Mouse (Mus musculus) midbrain, embryonic 12.5 days (tissue): ENCODE results near the gene Slc25a40. TPM values are rescaled to one million over a fixed set of nuclear protein-coding genes. Genes with fewer than 3 reads are reported as not detected.

Experiments used
- polyA plus RNA-seq: library from polyadenylated mRNA; unstranded; fragments of >200 nt; fragmentation: Nextera tagmentation; extraction: Ambion mirVana; gene quantifications from 2 replicates; pipeline ENCODE4 v1.2.1, GENCODE M21; 2016

Gene Slc25a40
- polyA plus RNA-seq, 1 experiment from 2014 or later, result 10.3 TPM

Other genes with a start within 250 kb of the Slc25a40 start
- 20.5 and 21.8 TPM in 2 replicates for gene Adam22, start 54.7 kb upstream of the Slc25a40 start, polyA plus RNA-seq
- gene Dbf4, start 134 bp upstream of the Slc25a40 start, polyA plus RNA-seq, result 52.3 and 60.0 TPM in 2 replicates
- gene Rundc3b, start 200.1 kb downstream of the Slc25a40 start, polyA plus RNA-seq, result 21.7 and 24.3 TPM in 2 replicates
- gene Abcb1a, start 237.2 kb downstream of the Slc25a40 start, polyA plus RNA-seq, result 0.75 and 1.0 TPM in 2 replicates